Mouse (Mus musculus): ENCODE measurements at regions not wholly inside any gene's neighbourhood (a gene's known extent, or its start where the extent isn't known, plus 50 kb on each side); places are given as distances from the start of the nearest gene placed in this dataset.

DNA sequence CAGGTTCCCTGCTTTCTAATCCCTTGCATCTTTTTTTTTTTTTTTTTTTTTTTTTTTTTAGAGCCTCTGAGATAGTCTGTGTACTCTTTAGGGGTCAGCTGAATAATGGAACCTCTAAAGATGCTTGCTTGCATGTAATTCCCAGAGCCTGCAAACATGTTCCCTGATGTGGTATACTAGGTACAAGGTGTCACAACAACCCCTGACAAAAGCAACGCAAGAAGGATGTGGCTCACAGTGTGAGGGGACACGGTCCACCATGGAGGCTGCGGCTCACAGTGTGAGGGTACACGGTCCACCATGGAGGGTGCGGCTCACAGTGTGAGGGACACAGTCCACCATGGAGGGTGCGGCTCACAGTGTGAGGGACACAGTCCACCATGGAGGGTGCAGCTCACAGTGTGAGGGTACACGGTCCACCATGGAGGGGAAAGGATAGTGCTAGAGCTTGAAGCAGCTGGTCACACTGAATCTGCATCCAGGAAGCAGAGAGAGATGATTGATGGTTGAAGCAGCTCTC lies 157.7 kb downstream of the Rab11fip4 start:
- TF ChIP-seq CTCF (IDR thresholded peaks at IDR 0.05; ENCODE audit: insufficient read depth, low read length), result no peak
- TF ChIP-seq POLR2A (IDR thresholded peaks at IDR 0.05; ENCODE audit: borderline replicate concordance, extremely low read depth, low read depth, low read length), result no peak
